Mouse (Mus musculus): ENCODE measurements at regions not wholly inside any gene's neighbourhood (a gene's known extent, or its start where the extent isn't known, plus 50 kb on each side); places are given as distances from the start of the nearest gene placed in this dataset.

- TF ChIP-seq CTCF (IDR thresholded peaks at IDR 0.05; ENCODE audit: low read depth, low read length), result no peak
- no peak for TF ChIP-seq GATA1 (IDR thresholded peaks at IDR 0.05; ENCODE audit: borderline replicate concordance, low read length)
- TF ChIP-seq POLR2AphosphoS5 (IDR thresholded peaks at IDR 0.05; ENCODE audit: insufficient replicate concordance, low read depth, low read length), result no peak
Measured at GRCm38 (mm10) chr4:99544014-99544413, 112.1 kb upstream of the Foxd3 start.
